Mouse (Mus musculus) midbrain, embryonic 15.5 days (tissue): Measurements from ENCODE around the gene Zfp942. TPM values are rescaled to one million over a fixed set of nuclear protein-coding genes. Genes with fewer than 3 reads are reported as not detected.
A peak's percentile ranks its signal among the peaks of the same experiment; 100 is the strongest.
"Not testable (repeated sequence)": the region's sequence is repeated elsewhere in the genome, so short reads cannot be mapped to it uniquely, and the experiment has no call there.

Experiments
- ATAC-seq: fragments of 200-750 bp; cut with Nextera tagmentation; replicated peaks from 2 replicates; pipeline ENCODE4 v1.8.0; 2017; ENCODE audit warnings: moderate TSS enrichment
- H3K27ac ChIP-seq: fragments of 300-500 bp; sonication (generic); 2 replicates; pipeline ENCODE4 v1.5.1; 2015; ENCODE audit warnings: mild to moderate bottlenecking, inconsistent platforms
- H3K27me3 ChIP-seq: fragments of 300-500 bp; sonication (generic); replicated peaks from 2 replicates; pipeline ENCODE4 v1.6.1; 2015; ENCODE audit warnings: inconsistent platforms
- H3K36me3 ChIP-seq: fragments of 300-500 bp; sonication (generic); replicated peaks from 2 replicates; pipeline ENCODE4 v1.6.1; 2015; ENCODE audit warnings: inconsistent platforms
- H3K4me1 ChIP-seq: fragments of 300-500 bp; sonication (generic); 2 replicates; pipeline ENCODE4 v1.6.1; 2015; ENCODE audit warnings: inconsistent platforms
- H3K4me2 ChIP-seq: fragments of 300-500 bp; sonication (generic); 2 replicates; pipeline ENCODE4 v1.6.1; 2015; ENCODE audit warnings: inconsistent platforms, mild to moderate bottlenecking, moderate library complexity
- H3K4me3 ChIP-seq: fragments of 300-500 bp; sonication (generic); 2 replicates; pipeline ENCODE4 v1.5.1; 2015; ENCODE audit warnings: mild to moderate bottlenecking, inconsistent platforms
- H3K9ac ChIP-seq: fragments of 300-500 bp; sonication (generic); 2 replicates; pipeline ENCODE4 v1.6.1; 2015; ENCODE audit warnings: mild to moderate bottlenecking, inconsistent platforms
- H3K9me3 ChIP-seq: fragments of 300-500 bp; sonication (generic); 2 replicates; pipeline ENCODE4 v1.6.1; 2016; ENCODE audit warnings: inconsistent platforms
- WGBS: fragments of 180-500 bp; shearing (Covaris S2); methylation state at CpG from one replicate; pipeline ENCODE4 v1.1.7; 2015; ENCODE audit warnings: mixed read lengths; 5-methylcytosine and 5-hydroxymethylcytosine counted together
- polyA plus RNA-seq: library from polyadenylated mRNA; unstranded; fragments of >200 nt; fragmentation: Nextera tagmentation; extraction: Ambion mirVana; gene quantifications from 2 replicates; pipeline ENCODE4 v1.2.1, GENCODE M21; 2015

Zfp942 gene
- polyA plus RNA-seq, result 19.6 and 20.1 TPM in 2 replicates

DNA sequence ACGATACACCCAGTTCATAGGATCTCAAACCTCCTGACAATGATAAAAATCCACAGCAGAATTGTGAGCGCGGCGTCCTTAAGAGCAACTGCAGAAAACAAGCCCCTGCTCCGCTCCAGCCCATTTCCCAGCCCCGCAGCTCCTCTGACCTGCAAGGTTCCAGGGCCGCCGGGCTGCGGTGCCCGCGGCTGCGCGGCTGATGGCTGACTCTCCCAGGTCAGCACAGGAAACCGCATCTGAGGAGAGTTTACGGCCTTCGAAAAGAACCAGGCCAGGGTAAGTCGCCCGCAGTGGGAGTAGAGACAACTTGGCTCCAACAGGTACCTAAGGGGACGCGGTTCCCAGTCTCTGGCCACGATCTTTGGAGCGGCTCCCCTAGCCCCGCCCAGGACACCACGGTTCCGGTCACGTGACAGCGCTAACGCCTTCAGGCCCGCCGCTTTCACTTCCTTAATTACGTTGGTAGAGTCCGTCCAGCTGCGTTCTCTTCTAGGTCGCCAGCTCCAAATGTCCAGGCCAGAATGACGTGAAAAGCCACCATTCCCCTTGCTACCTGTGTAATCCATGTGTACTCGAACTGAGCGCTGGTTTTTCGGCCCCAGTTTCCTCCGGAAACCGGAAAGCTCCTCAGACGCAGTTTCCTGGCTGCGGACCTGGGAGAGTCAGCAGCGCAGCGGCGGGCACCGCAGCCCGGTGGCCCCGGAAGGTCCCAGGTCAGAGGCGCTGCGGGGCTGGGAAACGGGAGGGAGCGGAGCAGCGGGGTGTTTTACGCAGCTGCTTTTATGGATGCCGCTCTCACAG lies at the start of gene Zfp942, which contains the start of gene Zfp943:
TSS of gene Zfp942 (minus strand) at position 358 of the 801 bp plus-strand sequence.
TSS of gene Zfp943 (plus strand) at position 446 of the 801 bp plus-strand sequence.
- not testable (repeated sequence) for H3K36me3 ChIP-seq, H3K27me3 ChIP-seq, H3K9me3 ChIP-seq
- H3K9ac ChIP-seq, result peak within 1 kb of the TSS; percentile 82
- H3K4me2 ChIP-seq, result peak within 1 kb of the TSS; percentile 60
- H3K4me3 ChIP-seq, result peak within 1 kb of the TSS; percentile 77
- peak; percentile 96 for ATAC-seq
- under 1% methylated on average over 40 of the region's 55 CpGs for WGBS
- peaks cover 23% of the 10 kb centered on the region for H3K4me1 ChIP-seq
- peak within 1 kb of the TSS; percentile 86 for H3K27ac ChIP-seq

DNA sequence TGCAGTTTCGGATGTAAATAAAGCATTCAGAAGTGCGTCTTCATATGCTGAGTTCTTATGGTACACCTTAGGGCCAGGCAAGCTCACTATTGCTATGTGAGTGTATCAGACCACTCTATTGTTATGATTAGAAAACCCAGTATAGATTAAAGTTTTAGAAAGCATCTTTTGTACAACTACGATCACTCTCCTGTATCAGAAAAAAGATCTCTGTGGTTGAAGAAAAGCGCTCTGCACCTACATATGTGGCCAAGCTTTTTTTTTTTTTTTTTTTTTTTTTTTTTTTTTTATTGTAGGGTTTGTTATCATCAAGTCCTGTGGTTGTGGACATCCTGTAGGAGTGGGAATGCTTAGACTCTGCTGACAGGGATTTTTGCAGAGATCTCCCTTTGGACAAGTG lies 1.0 kb upstream of the Zfp942 start:
- no peaks in the 10 kb centered on the region for H3K9me3 ChIP-seq
- H3K27me3 ChIP-seq, result no peaks in the 10 kb centered on the region
- ATAC-seq, result no peak
- peaks cover 5% of the 10 kb centered on the region for H3K36me3 ChIP-seq
- H3K4me2 ChIP-seq, result peak overlapping the region; percentile 53
- peaks cover 23% of the 10 kb centered on the region for H3K4me1 ChIP-seq
- WGBS, result 58% methylated on average over 4 of the region's 4 CpGs
- peak overlapping the region; percentile 77 for H3K4me3 ChIP-seq
- no peak overlapping the region for H3K27ac ChIP-seq
- peak overlapping the region; percentile 25; the same call in 1 of the 2 replicates for H3K9ac ChIP-seq

DNA sequence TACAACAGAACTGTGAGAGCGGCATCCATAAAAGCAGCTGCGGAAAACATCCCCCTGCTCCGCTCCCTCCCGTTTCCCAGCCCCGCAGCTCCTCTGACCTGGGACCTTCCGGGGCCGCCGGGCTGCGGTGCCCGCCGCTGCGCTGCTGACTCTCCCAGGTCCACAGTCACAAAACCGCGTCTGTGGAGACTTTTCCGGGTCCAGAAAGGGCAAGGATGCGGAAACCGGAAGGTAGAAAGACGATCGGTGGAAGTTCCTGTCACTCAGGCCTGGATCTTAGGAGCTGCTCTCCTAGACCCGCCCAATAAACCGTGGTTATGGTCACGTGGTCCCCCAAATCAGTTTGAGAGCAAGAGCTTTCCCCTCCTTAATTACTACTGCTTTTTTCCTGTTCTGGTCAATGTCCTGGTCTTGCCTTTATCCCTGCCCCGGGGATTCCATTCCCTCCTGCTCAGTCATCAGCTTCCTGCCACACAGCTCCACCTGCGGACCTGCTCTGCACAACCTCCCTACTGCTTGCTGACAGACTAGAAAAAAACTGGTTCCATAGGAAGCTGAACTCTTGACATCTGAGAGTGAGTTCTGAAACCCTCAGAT lies 52.7 kb downstream of the Zfp942 start, which contains the start of gene Zfp995:
TSS of gene Zfp995 (minus strand) at position 471 of the 597 bp plus-strand sequence.
- not testable (repeated sequence) for H3K9me3 ChIP-seq, H3K27me3 ChIP-seq, H3K36me3 ChIP-seq
- H3K4me3 ChIP-seq, result peak within 1 kb of the TSS; percentile 87
- peaks cover 11% of the 10 kb centered on the region for H3K4me1 ChIP-seq
- peak within 1 kb of the TSS; percentile 84 for H3K4me2 ChIP-seq
- H3K27ac ChIP-seq, result peak within 1 kb of the TSS; percentile 75
- 0% methylated on average over 24 of the region's 24 CpGs for WGBS
- peak; percentile 99 for ATAC-seq
- H3K9ac ChIP-seq, result peak within 1 kb of the TSS; percentile 92

DNA sequence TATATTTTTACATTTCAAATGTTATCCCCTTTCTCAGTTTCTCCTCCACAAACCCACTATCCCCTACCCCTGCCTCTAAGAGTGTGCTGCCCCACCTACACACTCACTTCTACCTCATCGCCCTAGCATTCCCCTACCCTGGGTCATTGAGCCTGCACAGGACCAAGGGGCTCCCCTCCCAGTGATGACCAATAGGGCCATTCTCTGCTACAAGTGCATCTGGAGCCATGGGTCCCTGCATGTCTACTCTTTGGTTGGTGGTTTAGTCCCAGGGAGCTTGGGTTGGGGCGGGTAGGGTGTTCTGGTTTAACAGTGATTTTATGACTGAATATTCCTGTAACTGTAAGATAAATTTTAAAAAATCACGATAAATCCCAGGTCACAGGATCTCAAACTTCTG lies 53.2 kb downstream of the Zfp942 start:
- 3% methylated on average over 3 of the region's 3 CpGs for WGBS
- Histone ChIP-seq H3K4me2 (peak overlapping the region; percentile 84), H3K4me1 (peaks cover 11% of the 10 kb centered on the region), H3K9me3 (no peaks in the 10 kb centered on the region), H3K27me3 (no peaks in the 10 kb centered on the region), H3K36me3 (no peaks in the 10 kb centered on the region), H3K27ac (peak overlapping the region; percentile 75; the same call in 1 of the 2 replicates), H3K9ac (peak overlapping the region; percentile 92), H3K4me3 (peak overlapping the region; percentile 87)
- ATAC-seq, result peak; percentile 85

Other genes with a start within 250 kb of the Zfp942 start
- gene Zfp229, start 231.7 kb downstream of the Zfp942 start, polyA plus RNA-seq, result 10.0 and 10.7 TPM in 2 replicates
- gene Zfp820, start 116.7 kb downstream of the Zfp942 start, polyA plus RNA-seq, result 1.5 and 2.1 TPM in 2 replicates
- 8.9 and 9.6 TPM in 2 replicates for gene Zfp995, start 52.5 kb downstream of the Zfp942 start, polyA plus RNA-seq
- 16.6 and 17.1 TPM in 2 replicates for gene Zfp943, start 88 bp upstream of the Zfp942 start, polyA plus RNA-seq
- gene Zfp947, start 203.7 kb upstream of the Zfp942 start, polyA plus RNA-seq, result 2.0 and 2.2 TPM in 2 replicates